Mouse (Mus musculus): Measurements from ENCODE around the gene Vps29. TPM values are rescaled to one million over a fixed set of nuclear protein-coding genes. Genes with fewer than 3 reads are reported as not detected.

The Vps29 gene
- polyA plus RNA-seq, 1 experiment from 2014 or later = 184 TPM

DNA sequence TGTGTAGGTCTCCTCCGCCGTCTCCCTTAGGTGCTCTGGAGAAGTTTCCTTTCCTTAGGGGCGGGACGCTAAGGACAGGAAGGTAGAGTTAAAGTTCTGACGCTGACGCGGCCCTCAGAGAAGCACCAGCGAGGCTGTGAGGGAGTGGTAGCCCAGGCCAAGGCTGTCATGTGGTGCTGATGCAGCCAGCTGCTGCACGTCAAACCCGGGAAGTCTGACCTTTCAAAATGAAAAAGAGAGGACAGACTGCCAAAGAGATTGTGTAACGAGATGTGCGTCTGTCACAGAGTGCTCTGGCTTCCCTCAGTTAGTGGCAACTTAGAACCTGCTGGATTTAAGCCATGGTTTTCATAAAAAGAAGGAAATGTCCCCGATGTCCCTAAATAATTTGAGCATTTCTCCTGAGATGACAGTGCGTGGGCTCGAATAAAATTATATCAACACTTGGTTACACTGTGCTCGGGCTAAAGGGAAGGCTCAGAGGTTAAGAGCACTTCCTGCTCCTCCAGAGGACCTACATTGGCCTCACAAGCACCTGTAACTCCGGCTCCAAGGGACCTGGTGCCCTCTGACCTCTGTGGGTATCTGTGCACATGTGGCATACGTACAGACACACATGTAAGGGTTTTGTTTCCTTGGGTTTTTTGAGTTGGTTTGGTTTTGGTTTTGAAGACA lies 46.6 kb downstream of the Vps29 start:
- no peaks in the 10 kb centered on the region for H3K4me1 ChIP-seq
- no peaks in the 10 kb centered on the region for H3K27me3 ChIP-seq
- 76% methylated on average over 18 of the region's 18 CpGs for WGBS
- H3K27ac ChIP-seq (replicated peaks) = no peak overlapping the region
- no peak overlapping the region for H3K4me2 ChIP-seq (replicated peaks)
- H3K4me3 ChIP-seq (replicated peaks) = no peak overlapping the region
- H3K9ac ChIP-seq = no peak overlapping the region
- H3K9me3 ChIP-seq (replicated peaks) = no peaks in the 10 kb centered on the region
- no peak for ATAC-seq (ENCODE audit: insufficient number of reproducible peaks, low FRiP score, low TSS enrichment, low read depth)
- H3K36me3 ChIP-seq = peaks cover 78% of the 10 kb centered on the region

DNA sequence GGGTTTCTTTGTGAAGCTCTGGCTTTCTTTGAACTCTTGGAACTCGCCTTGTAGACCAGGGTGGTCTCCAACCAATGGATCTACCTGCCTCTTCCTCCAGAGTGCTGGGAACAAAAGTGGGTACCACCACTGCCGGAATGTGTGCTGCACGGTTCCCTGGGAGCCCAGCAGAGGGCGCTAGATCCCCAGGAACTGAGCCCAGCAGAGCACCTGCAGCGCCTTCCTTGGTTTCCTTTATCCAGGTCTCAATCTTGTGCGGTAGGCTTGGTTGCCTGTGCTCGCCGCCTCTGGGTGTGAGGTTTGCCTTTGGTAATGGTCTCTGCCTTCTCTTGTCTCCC lies 47.1 kb downstream of the Vps29 start:
- no peaks in the 10 kb centered on the region for H3K9me3 ChIP-seq (replicated peaks)

DNA sequence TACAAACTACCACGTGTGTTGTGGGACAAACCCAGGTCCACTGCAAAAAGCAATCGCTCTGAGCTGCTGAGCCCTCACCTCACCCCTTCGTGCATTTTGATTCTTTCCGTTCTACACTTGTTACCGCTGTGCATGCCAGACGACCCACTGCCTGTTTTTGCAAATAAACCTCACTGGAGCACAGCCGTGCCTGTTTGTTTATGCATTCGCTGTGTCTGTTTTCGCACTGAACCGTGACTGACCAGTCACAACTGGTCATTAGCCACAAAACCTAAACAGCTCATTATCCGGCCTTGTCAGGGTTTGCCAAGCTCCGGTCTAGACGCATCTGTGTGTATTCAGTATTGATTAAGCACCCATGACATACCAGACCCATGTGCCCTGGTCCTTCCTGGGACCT lies 48.0 kb downstream of the Vps29 start:
- Histone ChIP-seq H3K27me3 (no peaks in the 10 kb centered on the region), H3K9me3 (replicated peaks) (no peaks in the 10 kb centered on the region), H3K4me3 (replicated peaks) (no peak overlapping the region), H3K4me1 (no peaks in the 10 kb centered on the region), H3K9ac (no peak overlapping the region), H3K27ac (replicated peaks) (no peak overlapping the region), H3K4me2 (replicated peaks) (no peak overlapping the region), H3K36me3 (peaks cover 85% of the 10 kb centered on the region)
- ATAC-seq (ENCODE audit: insufficient number of reproducible peaks, low FRiP score, low TSS enrichment, low read depth) = no peak
- 81% methylated on average over 13 of the region's 13 CpGs for WGBS

More for the DNA sequence above, 47.1 kb downstream of the Vps29 start:
- H3K9ac ChIP-seq = no peak overlapping the region
- H3K27ac ChIP-seq (replicated peaks) = no peak overlapping the region
- no peaks in the 10 kb centered on the region for H3K27me3 ChIP-seq
- ATAC-seq (ENCODE audit: insufficient number of reproducible peaks, low FRiP score, low TSS enrichment, low read depth) = no peak
- no peaks in the 10 kb centered on the region for H3K4me1 ChIP-seq
- no peak overlapping the region for H3K4me2 ChIP-seq (replicated peaks)
- WGBS = 22% methylated on average over 8 of the region's 8 CpGs
- H3K36me3 ChIP-seq = peaks cover 83% of the 10 kb centered on the region
- H3K4me3 ChIP-seq (replicated peaks) = no peak overlapping the region

DNA sequence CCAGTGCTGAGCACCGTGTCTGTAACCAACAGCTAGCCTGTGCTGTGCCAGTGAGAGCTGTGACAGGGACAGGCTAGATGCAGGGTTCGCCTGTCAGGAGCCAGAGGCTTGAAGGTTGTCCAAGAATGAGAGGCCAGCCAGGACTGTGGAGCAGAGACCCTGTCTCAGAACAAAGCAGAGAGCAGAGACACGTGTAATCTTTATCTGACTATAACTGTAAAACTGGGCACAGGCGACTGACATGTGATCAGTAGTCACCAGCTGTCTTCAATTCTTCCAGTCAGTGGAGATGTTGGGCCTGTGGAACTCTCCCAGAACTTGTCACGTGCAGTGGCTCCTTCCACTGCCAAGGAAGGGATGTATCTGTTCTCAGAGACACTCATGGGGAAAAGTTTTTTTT lies 48.6 kb downstream of the Vps29 start:
- Histone ChIP-seq H3K9ac (no peak overlapping the region), H3K27me3 (no peaks in the 10 kb centered on the region), H3K36me3 (peaks cover 83% of the 10 kb centered on the region), H3K4me1 (no peaks in the 10 kb centered on the region), H3K4me2 (replicated peaks) (no peak overlapping the region), H3K27ac (replicated peaks) (no peak overlapping the region), H3K4me3 (replicated peaks) (no peak overlapping the region), H3K9me3 (replicated peaks) (no peaks in the 10 kb centered on the region)
- 81% methylated on average over 5 of the region's 5 CpGs for WGBS
- no peak for ATAC-seq (ENCODE audit: insufficient number of reproducible peaks, low FRiP score, low TSS enrichment, low read depth)

DNA sequence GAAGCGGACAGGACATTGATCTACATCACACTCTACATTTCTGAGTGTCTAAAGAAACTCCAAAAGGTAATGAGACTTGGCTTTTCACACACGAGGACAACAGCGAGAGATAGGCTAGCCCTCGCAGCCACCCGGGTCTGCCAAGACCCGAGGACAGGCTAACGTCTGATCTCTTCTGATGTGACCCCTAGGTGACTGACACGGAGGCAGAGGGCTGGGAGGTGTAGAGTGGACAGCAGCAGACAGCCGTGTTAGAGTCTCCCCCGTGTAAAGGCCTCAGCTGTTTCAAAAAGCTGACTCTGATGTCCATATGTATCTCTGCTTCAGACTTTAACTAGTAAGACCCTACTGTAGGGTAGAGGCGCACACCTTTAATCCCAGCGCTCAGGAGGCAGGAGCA lies 49.2 kb downstream of the Vps29 start:
- H3K27ac ChIP-seq (replicated peaks) = no peak overlapping the region
- H3K9ac ChIP-seq = no peak overlapping the region
- H3K9me3 ChIP-seq (replicated peaks) = no peaks in the 10 kb centered on the region
- no peaks in the 10 kb centered on the region for H3K27me3 ChIP-seq
- H3K4me3 ChIP-seq (replicated peaks) = no peak overlapping the region
- H3K36me3 ChIP-seq = peaks cover 79% of the 10 kb centered on the region
- no peaks in the 10 kb centered on the region for H3K4me1 ChIP-seq
- ATAC-seq (ENCODE audit: insufficient number of reproducible peaks, low FRiP score, low TSS enrichment, low read depth) = no peak
- 89% methylated on average over 12 of the region's 12 CpGs for WGBS
- no peak overlapping the region for H3K4me2 ChIP-seq (replicated peaks)

DNA sequence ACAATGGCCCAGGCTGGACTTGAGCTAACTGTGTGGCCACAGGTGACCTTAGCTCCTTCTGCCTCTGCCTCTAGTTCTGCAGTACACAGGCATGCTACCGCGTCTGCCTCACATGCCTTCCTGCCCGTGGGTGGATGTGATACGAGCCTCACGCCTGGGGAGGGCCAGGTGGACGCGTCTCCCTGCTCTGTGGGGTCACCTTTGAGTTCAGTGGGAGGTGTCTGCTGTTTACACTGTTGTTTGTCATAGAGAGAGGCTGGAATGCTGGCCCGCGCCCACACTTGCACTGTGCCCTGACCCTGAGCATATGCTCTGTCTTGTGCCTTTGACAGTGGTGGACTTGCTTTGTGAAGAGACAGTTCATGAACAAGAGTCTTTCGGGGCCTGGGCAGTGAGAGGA lies 51.4 kb downstream of the Vps29 start:
- 92% methylated on average over 10 of the region's 10 CpGs for WGBS
- peaks cover 78% of the 10 kb centered on the region for H3K36me3 ChIP-seq
- H3K9ac ChIP-seq = no peak overlapping the region

GRCm38 (mm10) chr5:122409692-122410645 lies 55.8 kb downstream of the Vps29 start:
- peaks cover 39% of the 10 kb centered on the region for H3K36me3 ChIP-seq
- ATAC-seq (ENCODE audit: insufficient number of reproducible peaks, low FRiP score, low TSS enrichment, low read depth) = no peak
- H3K4me2 ChIP-seq (replicated peaks) = no peak overlapping the region
- no peaks in the 10 kb centered on the region for H3K27me3 ChIP-seq
- no peaks in the 10 kb centered on the region for H3K9me3 ChIP-seq (replicated peaks)
- no peak overlapping the region for H3K9ac ChIP-seq
- no peak overlapping the region for H3K27ac ChIP-seq (replicated peaks)
- H3K4me3 ChIP-seq (replicated peaks) = no peak overlapping the region
- WGBS = 86% methylated on average over 19 of the region's 19 CpGs
- H3K4me1 ChIP-seq = peaks cover 2% of the 10 kb centered on the region; the same call in 1 of the 2 replicates

More for the DNA sequence above, 51.4 kb downstream of the Vps29 start:
- Histone ChIP-seq H3K27me3 (no peaks in the 10 kb centered on the region), H3K9me3 (replicated peaks) (no peaks in the 10 kb centered on the region), H3K27ac (replicated peaks) (no peak overlapping the region), H3K4me3 (replicated peaks) (no peak overlapping the region), H3K4me1 (no peaks in the 10 kb centered on the region), H3K4me2 (replicated peaks) (no peak overlapping the region)
- no peak for ATAC-seq (ENCODE audit: insufficient number of reproducible peaks, low FRiP score, low TSS enrichment, low read depth)

DNA sequence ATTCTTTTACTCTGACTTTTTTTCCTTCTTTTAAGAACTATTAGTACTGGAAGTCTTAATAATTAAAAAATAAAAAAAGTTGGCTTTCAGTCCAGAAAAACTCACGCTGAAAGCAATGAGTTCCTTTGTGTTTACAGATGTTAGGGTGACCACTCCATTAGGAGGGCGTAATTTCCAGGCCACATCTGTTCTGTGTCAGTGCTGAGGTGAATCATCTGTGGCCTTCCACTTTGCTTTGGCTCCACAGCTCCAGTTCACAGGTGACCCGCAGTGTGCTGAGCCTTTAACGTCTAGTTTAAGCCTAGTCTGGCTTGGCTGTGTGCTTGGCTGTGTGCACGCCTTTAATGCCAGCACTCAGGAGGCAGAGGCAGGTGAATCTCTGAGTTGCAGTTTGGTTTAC lies 57.7 kb downstream of the Vps29 start:
- no peak overlapping the region for H3K9ac ChIP-seq
- H3K4me2 ChIP-seq (replicated peaks) = no peak overlapping the region
- 68% methylated on average over 5 of the region's 5 CpGs for whole genome bisulfite sequencing
- H3K4me1 ChIP-seq = peaks cover 2% of the 10 kb centered on the region; the same call in 1 of the 2 replicates
- H3K36me3 ChIP-seq = peaks cover 20% of the 10 kb centered on the region
- ATAC-seq (ENCODE audit: insufficient number of reproducible peaks, low FRiP score, low TSS enrichment, low read depth) = no peak
- H3K27me3 ChIP-seq = no peaks in the 10 kb centered on the region
- H3K27ac ChIP-seq (replicated peaks) = no peak overlapping the region
- H3K9me3 ChIP-seq (replicated peaks) = no peaks in the 10 kb centered on the region
- no peak overlapping the region for H3K4me3 ChIP-seq (replicated peaks)

- Histone ChIP-seq H3K4me2 (replicated peaks) (no peak overlapping the region), H3K27ac (replicated peaks) (0 out of 2 replicates have a peak overlapping the region, but pooled peaks have one; percentile 29), H3K9ac (no peak overlapping the region), H3K9me3 (replicated peaks) (no peaks in the 10 kb centered on the region), H3K4me3 (replicated peaks) (no peak overlapping the region), H3K27me3 (no peaks in the 10 kb centered on the region), H3K4me1 (peaks cover 2% of the 10 kb centered on the region; the same call in 1 of the 2 replicates), H3K36me3 (peaks cover 13% of the 10 kb centered on the region; the same call in 1 of the 2 replicates)
- ATAC-seq (ENCODE audit: insufficient number of reproducible peaks, low FRiP score, low TSS enrichment, low read depth) = no peak
- WGBS = 45% methylated on average over 6 of the region's 6 CpGs
These were observed 58.7 kb downstream of the Vps29 start for GRCm38 (mm10) chr5:122412826-122413225.

- 90% methylated on average over 5 of the region's 5 CpGs for WGBS
- no peak for ATAC-seq (ENCODE audit: insufficient number of reproducible peaks, low FRiP score, low TSS enrichment, low read depth)
- Histone ChIP-seq H3K4me3 (replicated peaks) (no peak overlapping the region), H3K4me1 (peaks cover 2% of the 10 kb centered on the region; the same call in 1 of the 2 replicates), H3K27ac (replicated peaks) (no peak overlapping the region), H3K36me3 (peaks cover 13% of the 10 kb centered on the region; the same call in 1 of the 2 replicates), H3K27me3 (no peaks in the 10 kb centered on the region), H3K4me2 (replicated peaks) (no peak overlapping the region), H3K9me3 (replicated peaks) (no peaks in the 10 kb centered on the region), H3K9ac (no peak overlapping the region)
These were observed 60.2 kb downstream of the Vps29 start for GRCm38 (mm10) chr5:122414351-122414750.

Measured in embryonic facial prominence, embryonic 15.5 days (tissue).